Mouse (Mus musculus): ENCODE measurements around the gene Gm49391. TPM values are rescaled to one million over a fixed set of nuclear protein-coding genes. Genes with fewer than 3 reads are reported as not detected.

Gm49391 gene
- polyA plus RNA-seq, 1 experiment from 2014 or later: 0.96 TPM

- Histone ChIP-seq H3K4me1 (no peaks in the 10 kb centered on the region), H3K27ac (no peak overlapping the region), H3K9me3 (no peaks in the 10 kb centered on the region), H3K4me2 (no peak overlapping the region), H3K27me3 (no peaks in the 10 kb centered on the region), H3K4me3 (replicated peaks) (no peak overlapping the region), H3K9ac (no peak overlapping the region), H3K36me3 (replicated peaks) (no peaks in the 10 kb centered on the region)
- 87% methylated on average over 4 of the region's 4 CpGs for WGBS
- ATAC-seq (ENCODE audit: low FRiP score): no peak
Observed at GRCm38 (mm10) chr13:60848241-60849120, 87.9 kb downstream of the Gm49391 start.

Other genes with a start within 250 kb of the Gm49391 start
- gene BC051665, start 150.2 kb downstream of the Gm49391 start, polyA plus RNA-seq (2016; fragmentation: Nextera tagmentation; extraction: Ambion mirVana): not detected in 2 replicates
- not detected in 2 replicates for gene Ctsll3, start 133.7 kb downstream of the Gm49391 start, polyA plus RNA-seq (2016; fragmentation: Nextera tagmentation; extraction: Ambion mirVana)
- 0.14 TPM in 1 of 2 replicates, not detected in the other for gene 4930486L24Rik, start 72.1 kb downstream of the Gm49391 start, polyA plus RNA-seq (2016; fragmentation: Nextera tagmentation; extraction: Ambion mirVana)
- gene Gm49392, start 39.7 kb downstream of the Gm49391 start, polyA plus RNA-seq (2016; fragmentation: Nextera tagmentation; extraction: Ambion mirVana): not detected in 2 replicates
- 1.2 and 1.3 TPM in 2 replicates for gene Ctla2b, start 39.1 kb downstream of the Gm49391 start, polyA plus RNA-seq (2016; fragmentation: Nextera tagmentation; extraction: Ambion mirVana)
- not detected in 2 replicates for gene Tpbpb, start 31.7 kb downstream of the Gm49391 start, polyA plus RNA-seq (2016; fragmentation: Nextera tagmentation; extraction: Ambion mirVana)
- not detected in 2 replicates for gene Gm49393, start 981 bp downstream of the Gm49391 start, polyA plus RNA-seq (2016; fragmentation: Nextera tagmentation; extraction: Ambion mirVana)
- gene Ctla2a, start 54 bp upstream of the Gm49391 start, polyA plus RNA-seq (2016; fragmentation: Nextera tagmentation; extraction: Ambion mirVana): 8.2 and 11.0 TPM in 2 replicates
- not detected in 2 replicates for gene Tpbpa, start 5.4 kb upstream of the Gm49391 start, polyA plus RNA-seq (2016; fragmentation: Nextera tagmentation; extraction: Ambion mirVana)
- not detected in 2 replicates for gene Ctsj, start 69.4 kb upstream of the Gm49391 start, polyA plus RNA-seq (2016; fragmentation: Nextera tagmentation; extraction: Ambion mirVana)
- gene Ctsq, start 104.1 kb upstream of the Gm49391 start, polyA plus RNA-seq (2016; fragmentation: Nextera tagmentation; extraction: Ambion mirVana): not detected in 2 replicates
- gene Ctsr, start 227.7 kb upstream of the Gm49391 start, polyA plus RNA-seq (2016; fragmentation: Nextera tagmentation; extraction: Ambion mirVana): not detected in 2 replicates

Measured in forebrain, embryonic 12.5 days (tissue).